Mouse (Mus musculus) kidney, embryonic 14.5 days (tissue): ENCODE results near the gene Prpf4. TPM values are rescaled to one million over a fixed set of nuclear protein-coding genes. Genes with fewer than 3 reads are reported as not detected.

ENCODE experiments used
- ATAC-seq: fragments of 200-750 bp; cut with Nextera tagmentation; 2 replicates; pipeline ENCODE4 v1.8.0; 2017; ENCODE audit warnings: moderate number of reproducible peaks, mild to moderate bottlenecking, moderate TSS enrichment, moderate library complexity; ENCODE audit not compliant: low FRiP score, low TSS enrichment
- H3K27ac ChIP-seq: fragments of 300-500 bp; sonication (generic); 2 replicates; pipeline ENCODE4 v1.5.1; 2014; ENCODE audit warnings: low read depth, mild to moderate bottlenecking, low read length, moderate library complexity, mixed read lengths
- H3K27me3 ChIP-seq: fragments of 300-500 bp; sonication (generic); 2 replicates; pipeline ENCODE4 v1.6.1; 2014; ENCODE audit warnings: mild to moderate bottlenecking, low read length; ENCODE audit not compliant: control insufficient read depth, insufficient read depth
- H3K36me3 ChIP-seq: fragments of 300-500 bp; sonication (generic); 2 replicates; pipeline ENCODE4 v1.6.1; 2014; ENCODE audit warnings: low read length, mixed read lengths; ENCODE audit not compliant: control insufficient read depth, insufficient read depth
- H3K4me1 ChIP-seq: fragments of 300-500 bp; sonication (generic); 2 replicates; pipeline ENCODE4 v1.6.1; 2014; ENCODE audit warnings: low read length, mixed read lengths; ENCODE audit not compliant: control insufficient read depth, insufficient read depth
- H3K4me2 ChIP-seq: fragments of 300-500 bp; sonication (generic); replicated peaks from 2 replicates; pipeline ENCODE4 v1.6.1; 2014; ENCODE audit warnings: low read depth, mild to moderate bottlenecking, low read length
- H3K4me3 ChIP-seq: fragments of 300-500 bp; sonication (generic); 2 replicates; pipeline ENCODE4 v1.5.1; 2014; ENCODE audit warnings: mild to moderate bottlenecking, low read length
- H3K9ac ChIP-seq: fragments of 300-500 bp; sonication (generic); 2 replicates; pipeline ENCODE4 v1.6.1; 2014; ENCODE audit warnings: low read depth, mild to moderate bottlenecking, low read length, moderate library complexity
- H3K9me3 ChIP-seq: fragments of 300-500 bp; sonication (generic); 2 replicates; pipeline ENCODE4 v1.6.1; 2016; ENCODE audit warnings: low read length; ENCODE audit not compliant: control insufficient read depth
- WGBS: fragments of 180-500 bp; shearing (Covaris S2); extraction: QIAGEN DNeasy Blood & Tissue Kit; methylation state at CpG from one replicate; pipeline ENCODE4 v1.1.7; 2014; 5-methylcytosine and 5-hydroxymethylcytosine counted together
- polyA plus RNA-seq: library from polyadenylated mRNA; unstranded; fragments of >200 nt; fragmentation: Nextera tagmentation; extraction: Ambion mirVana; gene quantifications from 2 replicates; pipeline ENCODE4 v1.2.1, GENCODE M21; 2014

The Prpf4 gene
- polyA plus RNA-seq, 1 experiment from 2014 or later = 32.8 TPM

DNA sequence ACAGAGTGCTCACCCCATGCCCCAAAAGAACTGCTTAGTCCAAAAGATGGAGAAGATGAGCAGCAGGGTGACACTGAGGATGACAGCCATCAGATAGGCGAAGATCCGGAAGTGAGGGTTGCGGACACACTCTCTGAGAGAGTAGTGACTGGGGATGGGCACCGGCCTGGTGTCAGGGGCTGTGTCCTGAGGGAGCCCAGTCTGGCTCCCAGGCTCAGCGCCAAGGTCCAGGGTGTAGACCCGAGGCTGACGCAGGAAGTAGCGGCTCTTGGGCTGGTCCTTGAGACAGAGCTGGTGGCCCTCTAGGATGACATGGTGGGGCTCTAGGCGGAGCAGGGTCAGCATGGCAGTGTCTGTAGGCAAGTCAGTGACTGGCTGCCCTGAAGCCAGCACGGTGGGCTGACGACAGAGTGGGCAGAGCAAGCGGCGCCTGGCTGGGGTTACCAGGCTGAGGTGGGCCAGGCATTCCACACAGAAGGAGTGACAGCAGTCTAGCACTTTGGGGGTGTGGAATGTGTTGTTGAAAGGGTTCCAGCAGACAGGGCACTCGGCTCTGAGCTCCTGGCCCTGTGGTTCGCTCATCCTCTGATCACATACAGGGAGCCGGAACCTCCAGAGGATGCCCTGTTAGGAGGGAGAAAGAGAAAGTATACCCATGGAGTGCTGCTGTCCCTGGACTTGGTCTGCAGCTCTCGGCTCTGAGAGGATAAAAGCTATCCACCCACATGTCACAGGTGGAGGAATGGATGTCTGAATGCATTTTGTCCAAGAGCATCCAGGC lies 19.6 kb downstream of the Prpf4 start:
- H3K36me3 ChIP-seq = peaks cover 27% of the 10 kb centered on the region
- WGBS = 73% methylated on average over 17 of the region's 17 CpGs
- no peak overlapping the region for H3K4me2 ChIP-seq
- H3K27me3 ChIP-seq = no peaks in the 10 kb centered on the region
- 0 out of 2 replicates have a peak, but pooled peaks have one; percentile 24 for ATAC-seq
- no peak overlapping the region for H3K4me3 ChIP-seq
- no peak overlapping the region for H3K27ac ChIP-seq
- H3K4me1 ChIP-seq = no peaks in the 10 kb centered on the region
- H3K9ac ChIP-seq = no peak overlapping the region
- H3K9me3 ChIP-seq = no peaks in the 10 kb centered on the region

DNA sequence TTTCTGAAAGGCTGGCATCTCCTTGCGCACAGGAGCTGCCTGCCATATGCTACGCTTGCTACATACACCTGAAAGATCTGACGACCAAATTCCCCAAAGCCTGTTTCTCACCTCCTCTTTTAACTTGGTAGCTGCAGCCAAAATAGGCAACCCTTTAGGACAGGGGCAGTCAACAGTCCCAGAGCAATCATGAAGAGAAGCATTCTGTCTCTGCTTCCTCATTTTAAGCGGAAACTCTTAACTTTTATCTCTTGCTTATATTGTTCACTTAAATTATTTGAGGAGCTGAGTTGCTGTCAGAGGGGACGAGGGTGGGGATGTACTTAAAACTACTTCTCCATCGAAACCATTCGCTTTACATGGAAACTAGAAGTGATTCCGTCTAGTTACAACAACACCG lies 21.0 kb downstream of the Prpf4 start:
- Histone ChIP-seq H3K4me1 (no peaks in the 10 kb centered on the region), H3K27ac (no peak overlapping the region), H3K9me3 (no peaks in the 10 kb centered on the region), H3K36me3 (peaks cover 13% of the 10 kb centered on the region), H3K4me3 (no peak overlapping the region), H3K9ac (no peak overlapping the region), H3K27me3 (no peaks in the 10 kb centered on the region), H3K4me2 (no peak overlapping the region)
- WGBS = 89% methylated on average over 9 of the region's 9 CpGs
- ATAC-seq = no peak

DNA sequence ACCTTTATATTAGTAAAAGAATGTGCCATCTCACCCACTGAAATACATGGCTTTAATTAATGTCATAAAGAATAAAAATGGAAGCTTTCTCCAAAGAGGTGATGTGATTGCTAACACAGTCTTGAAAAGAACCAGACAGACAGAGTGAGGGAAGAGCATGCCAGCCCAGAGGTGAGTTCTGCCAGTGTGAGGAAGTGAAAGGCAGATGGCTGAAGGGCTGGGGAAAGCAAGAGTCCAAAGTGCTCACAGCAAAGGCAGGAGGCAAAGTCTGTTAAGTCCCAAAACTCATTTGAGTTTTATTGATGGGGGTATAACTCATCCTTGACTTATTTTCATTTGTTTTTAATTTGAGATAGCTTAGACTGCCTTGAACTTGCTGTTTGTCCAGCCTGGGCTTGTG lies 22.1 kb downstream of the Prpf4 start:
- Histone ChIP-seq H3K4me1 (no peaks in the 10 kb centered on the region), H3K27me3 (no peaks in the 10 kb centered on the region), H3K9me3 (no peaks in the 10 kb centered on the region), H3K27ac (no peak overlapping the region), H3K9ac (no peak overlapping the region), H3K4me3 (no peak overlapping the region), H3K4me2 (no peak overlapping the region), H3K36me3 (peaks cover 3% of the 10 kb centered on the region; the same call in 1 of the 2 replicates)
- no peak for ATAC-seq

DNA sequence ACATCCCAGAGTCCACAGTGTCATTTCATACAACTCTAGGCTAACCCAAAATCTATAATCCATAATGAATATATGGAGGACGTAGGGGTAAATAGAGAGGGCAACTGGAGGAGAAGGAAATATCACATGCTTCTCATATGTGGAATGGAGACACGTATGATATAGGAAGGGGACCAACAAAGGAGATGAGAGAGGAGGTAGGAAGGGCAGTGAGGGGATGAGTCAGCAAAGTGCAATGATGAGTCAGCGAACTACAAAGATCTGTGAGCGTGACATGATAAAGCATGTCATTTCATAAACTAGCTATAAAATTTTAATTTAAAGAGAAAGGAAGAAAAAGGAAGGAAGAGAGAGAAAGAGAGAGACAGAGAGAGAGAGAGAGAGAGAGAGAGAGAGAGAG lies 22.9 kb downstream of the Prpf4 start:
- H3K36me3 ChIP-seq = no peaks in the 10 kb centered on the region
- no peaks in the 10 kb centered on the region for H3K9me3 ChIP-seq
- ATAC-seq = no peak
- 89% methylated on average over 4 of the region's 4 CpGs for WGBS
- no peak overlapping the region for H3K4me2 ChIP-seq
- no peaks in the 10 kb centered on the region for H3K4me1 ChIP-seq
- H3K9ac ChIP-seq = no peak overlapping the region
- H3K27ac ChIP-seq = no peak overlapping the region
- no peak overlapping the region for H3K4me3 ChIP-seq
- no peaks in the 10 kb centered on the region for H3K27me3 ChIP-seq

DNA sequence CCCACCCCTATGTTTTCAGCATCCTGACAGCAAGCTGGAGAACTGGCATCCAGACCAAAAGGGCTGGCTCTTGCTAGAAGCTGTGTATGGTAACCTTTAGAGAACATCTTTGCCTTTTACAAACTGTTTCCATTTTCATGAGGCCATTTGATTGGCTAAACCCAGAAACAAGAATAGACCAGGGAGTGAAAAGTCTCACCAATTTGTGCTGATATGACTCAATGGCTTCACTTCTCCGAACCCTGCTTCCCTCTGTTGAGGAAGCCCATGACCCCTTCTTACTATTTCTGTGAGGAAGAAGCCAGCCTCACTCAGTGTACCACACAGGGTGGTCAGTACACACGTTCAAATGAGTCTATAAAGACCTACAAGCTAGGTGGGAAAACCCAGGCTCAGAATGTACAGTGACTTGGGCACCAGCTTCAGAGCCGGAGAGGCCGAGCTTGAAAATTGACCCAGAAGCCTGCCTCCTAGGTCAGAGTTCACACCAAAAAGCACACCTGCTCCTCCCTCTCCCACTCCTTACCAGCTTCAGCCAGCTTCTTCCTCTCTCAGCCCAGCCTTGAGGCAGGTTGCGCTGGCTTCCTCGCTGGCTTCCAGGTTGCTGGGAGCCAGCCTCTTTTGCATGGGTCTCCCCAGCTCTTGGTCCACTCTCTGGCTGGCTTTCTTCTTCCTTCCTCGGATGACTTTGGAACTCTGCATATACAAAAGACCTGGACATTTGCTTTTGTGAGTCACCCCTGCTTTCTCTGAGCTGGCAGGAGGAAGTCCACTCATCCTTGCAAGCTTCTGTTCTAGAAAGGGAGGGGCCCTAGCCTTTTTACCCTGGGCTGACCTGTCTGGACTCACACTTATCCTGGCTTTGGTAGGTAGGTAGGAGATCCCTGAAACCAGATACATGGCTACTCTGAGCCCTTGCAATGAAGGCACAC lies 25.6 kb downstream of the Prpf4 start:
- 74% methylated on average over 7 of the region's 7 CpGs for WGBS
- Histone ChIP-seq H3K9me3 (no peaks in the 10 kb centered on the region), H3K27ac (no peak overlapping the region), H3K4me2 (no peak overlapping the region), H3K36me3 (no peaks in the 10 kb centered on the region), H3K27me3 (no peaks in the 10 kb centered on the region), H3K4me3 (no peak overlapping the region), H3K9ac (no peak overlapping the region), H3K4me1 (no peaks in the 10 kb centered on the region)
- no peak for ATAC-seq

DNA sequence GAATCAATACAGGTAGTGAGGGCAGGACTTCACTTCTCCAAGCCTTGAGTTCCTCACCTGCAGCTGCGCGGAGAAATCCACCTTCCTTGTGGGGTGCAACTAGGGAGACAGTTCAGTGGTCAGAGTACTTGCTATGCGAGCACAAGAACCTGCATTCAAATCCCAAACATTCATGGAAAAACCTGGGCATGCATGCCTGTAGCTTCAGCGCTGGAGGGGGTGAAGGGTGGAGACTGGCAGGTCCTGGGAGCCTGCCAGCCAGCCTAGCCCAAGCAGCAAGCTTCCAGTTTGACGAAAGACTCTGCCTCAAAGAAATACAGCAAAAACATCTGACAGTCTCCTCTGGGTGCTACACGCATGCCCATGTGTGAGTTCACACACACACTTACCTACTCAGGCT lies 26.5 kb downstream of the Prpf4 start, which contains the start of gene Rnf183:
Gene Rnf183, minus strand, starts transcription at position 172 of the 400 bp plus-strand sequence.
- Histone ChIP-seq H3K36me3 (no peaks in the 10 kb centered on the region), H3K27me3 (no peaks in the 10 kb centered on the region), H3K4me1 (no peaks in the 10 kb centered on the region), H3K4me3 (no peak within 1 kb of the TSS), H3K9me3 (no peaks in the 10 kb centered on the region), H3K27ac (no peak within 1 kb of the TSS), H3K9ac (no peak within 1 kb of the TSS), H3K4me2 (no peak within 1 kb of the TSS)
- WGBS = 80% methylated on average over 6 of the region's 6 CpGs
- ATAC-seq = no peak

DNA sequence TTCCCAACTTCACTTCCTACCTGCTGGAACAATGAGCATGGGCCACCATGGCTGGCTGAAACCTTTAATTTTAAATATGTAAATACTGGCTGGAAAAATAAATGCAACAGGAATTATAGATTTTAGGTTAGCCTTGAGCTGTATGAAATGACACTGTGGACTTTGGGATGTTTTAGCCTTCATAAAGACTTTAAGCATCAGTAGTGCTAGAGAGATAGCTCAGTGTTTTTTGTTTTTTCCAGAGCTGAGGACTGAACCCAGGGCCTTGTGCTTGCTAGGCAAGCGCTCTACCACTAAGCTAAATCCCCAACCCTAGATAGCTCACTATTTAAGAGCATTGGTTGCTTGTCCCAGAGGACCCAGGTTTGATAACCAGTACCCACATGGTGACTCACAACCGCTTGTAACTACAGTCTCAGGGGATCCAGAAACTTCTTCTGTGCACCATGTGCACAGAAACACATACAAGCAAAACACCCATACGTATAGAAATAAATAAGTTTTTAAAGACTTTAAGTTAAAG lies 28.7 kb downstream of the Prpf4 start:
- WGBS = 90% methylated on average over 3 of the region's 3 CpGs
- ATAC-seq = no peak
- H3K36me3 ChIP-seq = no peaks in the 10 kb centered on the region
- H3K9ac ChIP-seq = no peak overlapping the region
- no peaks in the 10 kb centered on the region for H3K9me3 ChIP-seq
- H3K4me3 ChIP-seq = no peak overlapping the region
- no peak overlapping the region for H3K27ac ChIP-seq
- H3K4me1 ChIP-seq = no peaks in the 10 kb centered on the region
- H3K27me3 ChIP-seq = no peaks in the 10 kb centered on the region
- H3K4me2 ChIP-seq = no peak overlapping the region

DNA sequence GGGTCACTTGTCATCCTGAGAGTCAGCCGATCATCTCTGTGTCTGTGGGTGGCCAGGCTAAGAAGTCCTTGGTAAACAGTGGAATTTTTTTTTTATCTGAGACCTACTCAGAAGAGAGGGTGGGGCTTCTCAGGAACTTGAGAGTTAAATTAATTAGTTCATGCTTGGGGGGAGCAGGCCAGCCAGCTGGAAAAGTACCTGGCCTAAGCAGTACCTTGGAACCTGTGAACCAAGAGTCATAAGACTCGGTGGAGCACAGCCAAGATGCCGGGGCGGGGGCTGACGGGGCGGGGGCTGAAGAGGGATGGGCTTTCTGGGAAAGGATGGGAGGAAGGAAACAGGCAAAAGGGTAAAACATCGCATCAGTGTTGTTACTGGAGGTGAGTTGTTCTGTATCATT lies 29.3 kb downstream of the Prpf4 start:
- peak; percentile 68; the same call in 1 of the 2 replicates for ATAC-seq
- H3K9me3 ChIP-seq = no peaks in the 10 kb centered on the region
- no peaks in the 10 kb centered on the region for H3K36me3 ChIP-seq
- no peak overlapping the region for H3K9ac ChIP-seq
- WGBS = 53% methylated on average over 7 of the region's 7 CpGs
- no peak overlapping the region for H3K4me2 ChIP-seq
- no peak overlapping the region for H3K4me3 ChIP-seq
- no peaks in the 10 kb centered on the region for H3K4me1 ChIP-seq
- no peak overlapping the region for H3K27ac ChIP-seq
- H3K27me3 ChIP-seq = no peaks in the 10 kb centered on the region

DNA sequence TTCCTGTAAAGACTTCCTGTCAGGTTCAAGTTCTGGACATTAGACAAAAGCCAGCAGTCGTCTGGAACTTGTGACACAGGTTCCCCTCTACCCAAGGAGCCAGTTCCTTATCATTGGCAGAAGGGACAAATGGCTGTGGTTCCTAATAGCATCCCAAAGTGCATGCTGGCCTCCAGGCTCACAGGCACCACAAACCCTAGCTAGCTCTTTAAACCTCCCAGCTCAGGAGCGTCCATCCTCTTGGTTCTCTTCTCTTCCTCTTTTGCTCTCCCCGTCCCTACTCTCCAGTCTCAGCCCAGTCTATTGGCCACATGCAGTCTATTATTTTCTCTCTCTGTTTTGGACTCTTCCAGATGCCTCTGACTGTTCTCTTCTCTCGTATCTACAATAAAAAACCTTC lies 31.2 kb downstream of the Prpf4 start:
- no peak overlapping the region for H3K27ac ChIP-seq
- WGBS = 60% methylated on average over 4 of the region's 4 CpGs
- no peak overlapping the region for H3K4me2 ChIP-seq
- no peak overlapping the region for H3K4me3 ChIP-seq
- no peaks in the 10 kb centered on the region for H3K27me3 ChIP-seq
- no peak for ATAC-seq
- H3K36me3 ChIP-seq = no peaks in the 10 kb centered on the region
- no peak overlapping the region for H3K9ac ChIP-seq
- no peaks in the 10 kb centered on the region for H3K4me1 ChIP-seq
- H3K9me3 ChIP-seq = no peaks in the 10 kb centered on the region
